Mouse (Mus musculus) spleen, adult 2 months (tissue): Measurements from ENCODE around the gene Alox15.
A peak's percentile ranks its signal among the peaks of the same experiment; 100 is the strongest.

Experiments used
- CTCF ChIP-seq: fragments of 200-500 bp; IDR thresholded peaks from 2 replicates; pipeline ENCODE4 v1.5.1; 2011; ENCODE audit warnings: mild to moderate bottlenecking, inconsistent platforms; ENCODE audit not compliant: insufficient read depth, insufficient read length, insufficient replicate concordance; ENCODE audit errors: extremely low read depth
- POLR2A ChIP-seq: fragments of 200-500 bp; IDR thresholded peaks from 2 replicates; pipeline ENCODE4 v1.6.1; 2011; ENCODE audit warnings: low read depth, low read length, inconsistent platforms

DNA sequence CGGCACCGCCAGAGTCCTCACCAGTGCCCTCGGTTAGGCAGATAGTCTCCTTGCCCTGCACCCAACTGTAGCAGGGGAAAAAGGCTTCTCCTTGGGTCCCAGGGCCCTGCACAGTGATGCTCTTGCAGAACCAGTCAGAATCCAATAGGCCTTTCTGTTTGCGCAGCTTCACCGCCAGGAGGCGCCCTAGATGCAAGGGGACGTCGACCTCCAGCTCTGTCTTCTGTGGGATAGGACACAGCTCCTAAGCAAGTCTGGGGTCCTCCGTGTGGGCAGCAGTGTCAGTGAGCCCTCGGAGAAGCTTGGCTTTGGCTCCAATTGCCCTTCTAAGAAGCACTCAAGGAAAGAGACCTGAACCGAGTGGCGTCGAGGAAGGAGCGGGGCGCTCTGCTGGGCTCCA, 30.2 kb downstream of the Alox15 start:
- TF ChIP-seq CTCF (peak; percentile 62; the same call in 1 of the 2 replicates), POLR2A (no peak)
